Mouse (Mus musculus) heart, postnatal 0 days (tissue): ENCODE results near the gene Sik3. TPM values are rescaled to one million over a fixed set of nuclear protein-coding genes. Genes with fewer than 3 reads are reported as not detected.

Source experiments
- ATAC-seq: fragments of 200-750 bp; cut with Nextera tagmentation; 2 replicates; pipeline ENCODE4 v1.8.0; 2017; ENCODE audit warnings: low read depth, moderate number of reproducible peaks, moderate library complexity; ENCODE audit not compliant: insufficient read depth
- DNase-seq: peaks from one replicate; pipeline ENCODE4 v3.0.0-alpha.2; 2016; ENCODE audit warnings: low spot score
- H3K27ac ChIP-seq: fragments of 300-500 bp; sonication (generic); 2 replicates; pipeline ENCODE4 v1.5.1; 2014; ENCODE audit warnings: low read depth, mild to moderate bottlenecking
- H3K27me3 ChIP-seq: fragments of 300-500 bp; sonication (generic); 2 replicates; pipeline ENCODE4 v1.6.1; 2014; ENCODE audit warnings: low read length, mixed read lengths; ENCODE audit not compliant: control insufficient read depth, insufficient read depth
- H3K36me3 ChIP-seq: fragments of 300-500 bp; sonication (generic); replicated peaks from 2 replicates; pipeline ENCODE4 v1.6.1; 2014; ENCODE audit warnings: low read length, mixed read lengths; ENCODE audit not compliant: control insufficient read depth, insufficient read depth
- H3K4me1 ChIP-seq: fragments of 300-500 bp; sonication (generic); 2 replicates; pipeline ENCODE4 v1.6.1; 2014; ENCODE audit warnings: antibody characterized with exemption; ENCODE audit not compliant: control insufficient read depth, insufficient read depth
- H3K4me2 ChIP-seq: fragments of 300-500 bp; sonication (generic); 2 replicates; pipeline ENCODE4 v1.6.1; 2014; ENCODE audit warnings: low read depth, mild to moderate bottlenecking, low read length, moderate library complexity
- H3K4me3 ChIP-seq: fragments of 300-500 bp; sonication (generic); 2 replicates; pipeline ENCODE4 v1.5.1; 2014; ENCODE audit warnings: low read depth, low read length
- H3K9ac ChIP-seq: fragments of 300-500 bp; sonication (generic); replicated peaks from 2 replicates; pipeline ENCODE4 v1.6.1; 2014; ENCODE audit warnings: low read depth, low read length, mixed read lengths
- H3K9me3 ChIP-seq: fragments of 300-500 bp; sonication (generic); replicated peaks from 2 replicates; pipeline ENCODE4 v1.6.1; 2016; ENCODE audit warnings: low read length; ENCODE audit not compliant: control insufficient read depth
- CTCF ChIP-seq: IDR thresholded peaks from 2 replicates; pipeline ENCODE4 v1.5.1; 2016; ENCODE audit warnings: antibody characterized with exemption, control low read depth, low read depth
- EP300 ChIP-seq: IDR thresholded peaks from 2 replicates; pipeline ENCODE4 v1.6.1; 2016; ENCODE audit warnings: antibody characterized with exemption, low read depth
- WGBS: fragments of 180-500 bp; shearing (Covaris S2); extraction: QIAGEN DNeasy Blood & Tissue Kit; methylation state at CpG from one replicate; pipeline ENCODE4 v1.1.7; 2014; 5-methylcytosine and 5-hydroxymethylcytosine counted together
- polyA plus RNA-seq: library from polyadenylated mRNA; unstranded; fragments of >200 nt; fragmentation: Nextera tagmentation; extraction: Ambion mirVana; gene quantifications from 2 replicates; pipeline ENCODE4 v1.2.1, GENCODE M21; 2015
- total RNA-seq: library from RNA; depleted of rRNA; stranded (reverse); fragments of >200 nt; gene quantifications from 2 replicates; pipeline ENCODE4 v1.2.3, GENCODE M21; 2014; ENCODE audit warnings: low replicate concordance

Gene Sik3
- total and polyA plus RNA-seq, 2 experiments from 2014 or later = 13.1 to 35.3 TPM

GRCm38 (mm10) chr9:46240526-46241153 is 228.0 kb downstream of the Sik3 start, which contains the start of gene Apoa4:
Apoa4 (plus strand) TSS chr9:46240696.
- Histone ChIP-seq H3K27me3 (0 out of 2 replicates have a peak, but pooled peaks cover 6% of the 10 kb centered on the region), H3K4me2 (no peak within 1 kb of the TSS), H3K36me3 (no peaks in the 10 kb centered on the region), H3K4me1 (peaks cover 7% of the 10 kb centered on the region; the same call in 1 of the 2 replicates), H3K27ac (no peak within 1 kb of the TSS), H3K9ac (no peak within 1 kb of the TSS), H3K4me3 (no peak within 1 kb of the TSS), H3K9me3 (no peaks in the 10 kb centered on the region)
- DNase-seq = no peak
- TF ChIP-seq EP300 (no peak), CTCF (no peak)
- ATAC-seq = no peak
- WGBS = 60% methylated on average over 7 of the region's 7 CpGs

DNA sequence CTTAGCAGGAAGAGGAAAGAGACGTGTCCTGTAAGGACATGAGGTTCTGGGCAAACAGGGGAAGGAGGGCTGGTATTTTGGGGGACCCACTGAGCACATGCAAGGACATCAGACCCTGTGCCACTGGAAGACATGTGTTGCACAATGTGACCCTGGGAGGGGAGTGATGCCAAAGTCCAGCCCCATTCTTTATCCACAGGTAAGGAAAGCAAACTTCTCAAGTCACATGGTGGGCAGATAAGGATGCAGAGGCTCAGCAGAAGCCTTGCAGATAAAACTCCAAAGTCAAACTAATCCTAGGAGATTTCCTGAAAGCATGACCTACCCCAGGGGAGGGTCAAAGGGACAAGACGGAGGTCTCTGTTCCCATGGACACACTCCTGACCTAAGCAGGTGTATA is 229.2 kb downstream of the Sik3 start:
- no peaks in the 10 kb centered on the region for H3K9me3 ChIP-seq
- no peak overlapping the region for H3K9ac ChIP-seq
- TF ChIP-seq EP300 (no peak), CTCF (no peak)
- 62% methylated on average over 2 of the region's 2 CpGs for WGBS
- H3K27me3 ChIP-seq = 0 out of 2 replicates have a peak, but pooled peaks cover 6% of the 10 kb centered on the region
- H3K4me3 ChIP-seq = no peak overlapping the region
- DNase-seq (no peak), ATAC-seq (no peak)
- no peak overlapping the region for H3K27ac ChIP-seq
- H3K36me3 ChIP-seq = no peaks in the 10 kb centered on the region
- H3K4me1 ChIP-seq = peaks cover 7% of the 10 kb centered on the region; the same call in 1 of the 2 replicates
- H3K4me2 ChIP-seq = no peak overlapping the region

- no peak for DNase-seq
- TF ChIP-seq EP300 (no peak), CTCF (no peak)
- Histone ChIP-seq H3K4me1 (peaks cover 7% of the 10 kb centered on the region; the same call in 1 of the 2 replicates), H3K9ac (no peak overlapping the region), H3K9me3 (no peaks in the 10 kb centered on the region), H3K36me3 (no peaks in the 10 kb centered on the region), H3K27me3 (0 out of 2 replicates have a peak, but pooled peaks cover 6% of the 10 kb centered on the region), H3K4me2 (no peak overlapping the region), H3K4me3 (no peak overlapping the region), H3K27ac (no peak overlapping the region)
- ATAC-seq = no peak
- WGBS = 42% methylated on average over 4 of the region's 4 CpGs
Observed at GRCm38 (mm10) chr9:46243122-46243521, 230.5 kb downstream of the Sik3 start.

GRCm38 (mm10) chr9:46243584-46243983 is 231.0 kb downstream of the Sik3 start:
- H3K4me1 ChIP-seq = peaks cover 7% of the 10 kb centered on the region; the same call in 1 of the 2 replicates

DNA sequence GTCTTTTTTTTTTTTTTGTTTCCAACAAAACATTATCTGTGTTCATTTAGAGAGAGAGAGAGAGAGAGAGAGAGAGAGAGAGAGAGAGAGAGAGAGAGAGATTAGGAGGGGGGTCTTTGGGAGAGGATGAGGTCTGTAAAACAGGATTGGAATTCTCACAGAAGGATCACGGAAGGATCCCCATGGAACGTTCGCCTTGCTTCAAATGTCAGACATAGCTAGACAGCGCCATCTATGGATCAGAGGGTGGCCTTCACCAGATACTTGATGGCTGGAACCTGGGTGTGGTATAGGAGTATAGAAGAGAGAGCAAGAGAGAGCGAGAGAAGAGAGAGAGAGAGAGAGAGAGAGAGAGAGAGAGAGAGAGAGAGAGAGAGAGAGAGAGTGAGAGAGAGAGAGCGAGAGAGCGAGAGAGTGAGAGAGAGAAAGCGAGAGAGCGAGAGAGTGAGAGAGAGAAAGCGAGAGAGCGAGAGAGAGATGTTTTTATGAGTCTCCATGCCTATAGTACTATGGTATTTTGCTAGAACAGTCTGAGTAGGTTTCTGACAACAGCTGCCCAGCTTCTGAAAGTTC is 234.2 kb downstream of the Sik3 start:
- WGBS = 20% methylated on average over 11 of the region's 11 CpGs
- Histone ChIP-seq H3K27ac (no peak overlapping the region), H3K36me3 (no peaks in the 10 kb centered on the region), H3K9me3 (no peaks in the 10 kb centered on the region), H3K9ac (no peak overlapping the region), H3K27me3 (0 out of 2 replicates have a peak, but pooled peaks cover 6% of the 10 kb centered on the region), H3K4me3 (no peak overlapping the region), H3K4me2 (no peak overlapping the region; the same call in 1 of the 2 replicates), H3K4me1 (peaks cover 7% of the 10 kb centered on the region; the same call in 1 of the 2 replicates)
- TF ChIP-seq EP300 (no peak), CTCF (peak; percentile 93)
- ATAC-seq (peak; percentile 76), DNase-seq (peak; percentile 86)

More at GRCm38 (mm10) chr9:46243584-46243983, 231.0 kb downstream of the Sik3 start:
- Histone ChIP-seq H3K4me3 (no peak overlapping the region), H3K9me3 (no peaks in the 10 kb centered on the region), H3K4me2 (no peak overlapping the region), H3K27me3 (0 out of 2 replicates have a peak, but pooled peaks cover 6% of the 10 kb centered on the region), H3K9ac (no peak overlapping the region), H3K27ac (no peak overlapping the region), H3K36me3 (no peaks in the 10 kb centered on the region)
- 22% methylated on average over 8 of the region's 8 CpGs for WGBS
- ATAC-seq (peak; percentile 36; the same call in 1 of the 2 replicates), DNase-seq (peak; percentile 14)
- TF ChIP-seq CTCF (no peak), EP300 (no peak)
